17 mouse cellular contexts compared by ENCODE assay signal in the genomic region with DNA sequence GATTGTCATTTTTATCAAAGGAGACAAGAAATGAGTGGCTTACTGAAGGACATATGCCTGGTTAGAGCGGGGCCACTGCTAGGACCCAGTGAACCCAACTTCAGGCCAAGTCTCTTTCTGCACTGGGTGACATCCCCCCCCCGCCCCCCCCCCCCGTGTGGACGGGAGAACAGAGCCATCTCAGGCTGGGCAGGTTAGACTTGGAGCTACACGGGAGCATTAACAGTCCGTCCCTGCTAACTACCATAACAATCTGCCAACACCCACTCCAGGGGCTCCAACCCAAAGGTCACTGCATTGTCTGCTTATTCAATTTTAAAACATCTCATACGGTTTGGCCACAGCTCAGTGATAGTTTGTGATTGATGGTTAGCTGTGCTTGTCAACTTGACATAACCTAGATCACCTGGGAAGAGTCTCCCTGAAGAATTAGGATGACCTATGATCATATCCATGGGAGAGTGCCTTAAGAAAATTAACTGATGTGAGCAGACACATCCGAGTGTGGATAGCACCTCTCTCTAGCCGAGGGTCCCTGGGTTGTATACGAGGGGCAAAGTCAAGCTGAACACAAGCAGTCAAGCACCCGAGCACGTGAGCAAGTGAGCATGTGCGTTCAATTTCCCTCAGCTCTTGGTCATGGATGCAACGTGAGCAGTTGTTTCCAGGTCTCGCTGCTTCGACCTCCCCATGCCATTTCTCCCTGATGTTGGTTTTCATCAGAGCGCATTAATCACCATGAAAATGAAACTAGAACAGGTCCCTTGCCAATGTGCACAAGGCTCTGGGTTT. TPM values are rescaled to one million over a fixed set of nuclear protein-coding genes. Genes with fewer than 3 reads are reported as not detected.
DNase-seq lines count a peak whose midpoint lies in the region; ATAC-seq and TF ChIP-seq lines count a peak whose summit lies in the region.
"Had no signal": no experiment of that assay in that cellular context is flagged by ENCODE, and none has a peak within 500 bp of the region (broad histone marks: within the 10 kb centered on the region; RNA-seq: fewer than 3 reads in every experiment).

No protein-coding gene starts in this region.

- WGBS in forebrain, embryonic 14.5 days: 80% methylated on average over 14 of the region's 17 CpGs
- 82% methylated on average over 17 of the region's 17 CpGs for WGBS in forebrain, embryonic 10.5 days
- WGBS in hindbrain, embryonic 15.5 days: 59% methylated on average over 17 of the region's 17 CpGs
- 63% methylated on average over 16 of the region's 17 CpGs for WGBS in hindbrain, embryonic 12.5 days
- WGBS in hindbrain, postnatal 0 days: 49% methylated on average over 17 of the region's 17 CpGs
- 68% methylated on average over 16 of the region's 17 CpGs for WGBS in midbrain, embryonic 16.5 days

- no peak for DNase-seq in forebrain, embryonic 14.5 days (ENCODE audit: low spot score)
- no peak for DNase-seq in forebrain, embryonic 10.5 days (ENCODE audit: extremely low spot score, low spot score)
- no peak for DNase-seq in hindbrain, postnatal 0 days (ENCODE audit: low spot score)
- no peak for DNase-seq in urinary bladder, postnatal 4 days (ENCODE audit: low spot score in 2 of 2)
- DNase-seq: adrenal gland, adult 2 months; kidney, adult 11 months; kidney, postnatal 36 days; liver, embryonic 13.5 days; lung, adult 2 months; lung, postnatal 14 days; thymus, adult 2 months had no signal

- H3K4me2 ChIP-seq in forebrain, embryonic 14.5 days (ENCODE audit: low read length): peak overlapping the region; percentile 76
- H3K4me2 ChIP-seq in hindbrain, embryonic 15.5 days: peak overlapping the region; percentile 25
- H3K4me2 ChIP-seq in hindbrain, embryonic 12.5 days (replicated peaks): no peak overlapping the region
- H3K4me2 ChIP-seq in hindbrain, postnatal 0 days (ENCODE audit: low read depth, low read length): peak overlapping the region; percentile 27; the same call in 1 of the 2 replicates
- H3K4me2 ChIP-seq in midbrain, embryonic 16.5 days (ENCODE audit: low read length): 0 out of 2 replicates have a peak overlapping the region, but pooled peaks have one; percentile 17
- H3K4me2 ChIP-seq: kidney, embryonic 15.5 days; liver, embryonic 13.5 days had no signal

- no peak overlapping the region for H3K4me3 ChIP-seq in forebrain, embryonic 14.5 days (ENCODE audit: low read depth, low read length)
- no peak overlapping the region for H3K4me3 ChIP-seq in forebrain, embryonic 10.5 days
- no peak overlapping the region for H3K4me3 ChIP-seq in hindbrain, embryonic 15.5 days
- H3K4me3 ChIP-seq in hindbrain, embryonic 12.5 days: no peak overlapping the region
- no peak overlapping the region for H3K4me3 ChIP-seq in hindbrain, postnatal 0 days (ENCODE audit: low read length)
- no peak overlapping the region for H3K4me3 ChIP-seq in midbrain, embryonic 16.5 days (ENCODE audit: low read depth, low read length)
- H3K4me3 ChIP-seq: kidney, embryonic 15.5 days; liver, embryonic 13.5 days had no signal

- no peaks in the 10 kb centered on the region for H3K27me3 ChIP-seq in forebrain, embryonic 14.5 days (replicated peaks; ENCODE audit: control insufficient read depth, insufficient read depth, low read length)
- peaks cover 23% of the 10 kb centered on the region; the same call in 1 of the 2 replicates for H3K27me3 ChIP-seq in forebrain, embryonic 10.5 days (ENCODE audit: poor library complexity, severe bottlenecking)
- no peaks in the 10 kb centered on the region for H3K27me3 ChIP-seq in hindbrain, embryonic 15.5 days
- H3K27me3 ChIP-seq in hindbrain, embryonic 12.5 days: no peaks in the 10 kb centered on the region
- no peaks in the 10 kb centered on the region for H3K27me3 ChIP-seq in hindbrain, postnatal 0 days (ENCODE audit: insufficient read depth, low read length)
- no peaks in the 10 kb centered on the region for H3K27me3 ChIP-seq in midbrain, embryonic 16.5 days (ENCODE audit: control insufficient read depth, insufficient read depth, low read depth, low read length)

- 0 out of 2 replicates have a peak, but pooled peaks cover 3% of the 10 kb centered on the region for H3K36me3 ChIP-seq in forebrain, embryonic 14.5 days (ENCODE audit: control insufficient read depth, insufficient read depth, low read length)
- H3K36me3 ChIP-seq in forebrain, embryonic 10.5 days (replicated peaks): 0 out of 2 replicates have a peak, but pooled peaks cover 2% of the 10 kb centered on the region
- H3K36me3 ChIP-seq in hindbrain, embryonic 15.5 days: no peaks in the 10 kb centered on the region
- H3K36me3 ChIP-seq in hindbrain, embryonic 12.5 days: no peaks in the 10 kb centered on the region
- H3K36me3 ChIP-seq in hindbrain, postnatal 0 days (ENCODE audit: insufficient read depth, low read length): no peaks in the 10 kb centered on the region
- no peaks in the 10 kb centered on the region for H3K36me3 ChIP-seq in midbrain, embryonic 16.5 days (ENCODE audit: control insufficient read depth, insufficient read depth, low read length)
- H3K36me3 ChIP-seq: kidney, embryonic 15.5 days; liver, embryonic 13.5 days had no signal

- peaks cover 44% of the 10 kb centered on the region for H3K4me1 ChIP-seq in forebrain, embryonic 14.5 days (ENCODE audit: control insufficient read depth, insufficient read depth, low read length)
- H3K4me1 ChIP-seq in forebrain, embryonic 10.5 days: peaks cover 52% of the 10 kb centered on the region
- H3K4me1 ChIP-seq in hindbrain, embryonic 15.5 days (replicated peaks): peaks cover 47% of the 10 kb centered on the region
- H3K4me1 ChIP-seq in hindbrain, embryonic 12.5 days: peaks cover 51% of the 10 kb centered on the region
- peaks cover 18% of the 10 kb centered on the region for H3K4me1 ChIP-seq in hindbrain, postnatal 0 days (ENCODE audit: insufficient read depth, low read length)
- peaks cover 26% of the 10 kb centered on the region for H3K4me1 ChIP-seq in midbrain, embryonic 16.5 days (ENCODE audit: control insufficient read depth, insufficient read depth, low read length)

- no peak overlapping the region for H3K27ac ChIP-seq in forebrain, embryonic 14.5 days (ENCODE audit: low read depth, low read length)
- H3K27ac ChIP-seq in forebrain, embryonic 10.5 days: no peak overlapping the region
- no peak overlapping the region for H3K27ac ChIP-seq in hindbrain, embryonic 15.5 days (replicated peaks)
- H3K27ac ChIP-seq in hindbrain, embryonic 12.5 days: no peak overlapping the region
- no peak overlapping the region for H3K27ac ChIP-seq in hindbrain, postnatal 0 days
- no peak overlapping the region for H3K27ac ChIP-seq in midbrain, embryonic 16.5 days (ENCODE audit: low read length)
- H3K27ac ChIP-seq: kidney, embryonic 15.5 days; liver, embryonic 13.5 days; stomach, postnatal 0 days had no signal

- TF ChIP-seq CTCF in hindbrain, postnatal 0 days (IDR thresholded peaks at IDR 0.05; ENCODE audit: low read depth): no peak

- H3K9ac ChIP-seq in forebrain, embryonic 14.5 days (ENCODE audit: low read length): no peak overlapping the region
- H3K9ac ChIP-seq in hindbrain, embryonic 15.5 days: no peak overlapping the region
- H3K9ac ChIP-seq in hindbrain, embryonic 12.5 days: no peak overlapping the region
- no peak overlapping the region for H3K9ac ChIP-seq in hindbrain, postnatal 0 days (replicated peaks; ENCODE audit: low read length)
- H3K9ac ChIP-seq in midbrain, embryonic 16.5 days (ENCODE audit: low read depth, low read length): no peak overlapping the region
- H3K9ac ChIP-seq: kidney, embryonic 15.5 days; liver, embryonic 13.5 days had no signal

- ATAC-seq in forebrain, embryonic 14.5 days: no peak
- ATAC-seq in hindbrain, embryonic 15.5 days (ENCODE audit: low FRiP score, low read depth): no peak
- ATAC-seq in hindbrain, embryonic 12.5 days (ENCODE audit: low FRiP score): no peak
- ATAC-seq in hindbrain, postnatal 0 days: no peak
- ATAC-seq in midbrain, embryonic 16.5 days: no peak

- no peaks in the 10 kb centered on the region for H3K9me3 ChIP-seq in forebrain, embryonic 14.5 days (replicated peaks; ENCODE audit: control insufficient read depth, low read length)
- no peaks in the 10 kb centered on the region for H3K9me3 ChIP-seq in forebrain, embryonic 10.5 days
- H3K9me3 ChIP-seq in hindbrain, embryonic 15.5 days: no peaks in the 10 kb centered on the region
- no peaks in the 10 kb centered on the region for H3K9me3 ChIP-seq in hindbrain, embryonic 12.5 days (replicated peaks)
- H3K9me3 ChIP-seq in hindbrain, postnatal 0 days (ENCODE audit: low read length): no peaks in the 10 kb centered on the region
- H3K9me3 ChIP-seq in midbrain, embryonic 16.5 days (replicated peaks; ENCODE audit: control insufficient read depth, low read length, poor library complexity, severe bottlenecking): no peaks in the 10 kb centered on the region
- H3K9me3 ChIP-seq: kidney, embryonic 15.5 days; liver, embryonic 13.5 days had no signal

RNA-seq across cellular contexts. Expression of a gene that starts 4.1 kb away (rescaled TPM):
- polyA plus RNA-seq in forebrain, embryonic 14.5 days (2014; fragmentation: Nextera tagmentation; extraction: Ambion mirVana): 125 and 134 TPM in 2 replicates
- polyA plus RNA-seq in forebrain, embryonic 10.5 days (2016; fragmentation: Nextera tagmentation; extraction: Ambion mirVana): 58.7 and 62.1 TPM in 2 replicates
- polyA plus RNA-seq in hindbrain, embryonic 15.5 days (2015; fragmentation: Nextera tagmentation; extraction: Ambion mirVana): 100 and 106 TPM in 2 replicates
- 79.3 and 89.4 TPM in 2 replicates for polyA plus RNA-seq in hindbrain, embryonic 12.5 days (2016; fragmentation: Nextera tagmentation; extraction: Ambion mirVana)
- 117 and 121 TPM in 2 replicates for total RNA-seq in hindbrain, postnatal 0 days (2014; rRNA removed)
- 91.7 and 93.2 TPM in 2 replicates for polyA plus RNA-seq in hindbrain, postnatal 0 days (2015; fragmentation: Nextera tagmentation; extraction: Ambion mirVana)
- 125 and 130 TPM in 2 replicates for polyA plus RNA-seq in midbrain, embryonic 16.5 days (2015; fragmentation: Nextera tagmentation; extraction: Ambion mirVana)
- total RNA-seq: MEL had no signal

RNA-seq across cellular contexts. Expression of a gene that starts 32.7 kb away (rescaled TPM):
- polyA plus RNA-seq in forebrain, embryonic 14.5 days (2014; fragmentation: Nextera tagmentation; extraction: Ambion mirVana): 11.8 and 13.0 TPM in 2 replicates
- polyA plus RNA-seq in forebrain, embryonic 10.5 days (2016; fragmentation: Nextera tagmentation; extraction: Ambion mirVana): 20.9 and 21.6 TPM in 2 replicates
- polyA plus RNA-seq in hindbrain, embryonic 15.5 days (2015; fragmentation: Nextera tagmentation; extraction: Ambion mirVana): 7.9 TPM in 2 replicates
- 17.7 and 19.4 TPM in 2 replicates for polyA plus RNA-seq in hindbrain, embryonic 12.5 days (2016; fragmentation: Nextera tagmentation; extraction: Ambion mirVana)
- total RNA-seq in hindbrain, postnatal 0 days (2014; rRNA removed): 12.9 and 13.4 TPM in 2 replicates
- polyA plus RNA-seq in hindbrain, postnatal 0 days (2015; fragmentation: Nextera tagmentation; extraction: Ambion mirVana): 4.8 and 4.9 TPM in 2 replicates
- polyA plus RNA-seq in midbrain, embryonic 16.5 days (2015; fragmentation: Nextera tagmentation; extraction: Ambion mirVana): 8.3 and 9.5 TPM in 2 replicates

RNA-seq across cellular contexts. Expression of a gene that starts 34.9 kb away (rescaled TPM):
- polyA plus RNA-seq in forebrain, embryonic 14.5 days (2014; fragmentation: Nextera tagmentation; extraction: Ambion mirVana): 9.0 and 10.7 TPM in 2 replicates
- 11.3 and 12.3 TPM in 2 replicates for polyA plus RNA-seq in forebrain, embryonic 10.5 days (2016; fragmentation: Nextera tagmentation; extraction: Ambion mirVana)
- 9.2 and 9.8 TPM in 2 replicates for polyA plus RNA-seq in hindbrain, embryonic 15.5 days (2015; fragmentation: Nextera tagmentation; extraction: Ambion mirVana)
- 21.0 and 26.4 TPM in 2 replicates for polyA plus RNA-seq in hindbrain, embryonic 12.5 days (2016; fragmentation: Nextera tagmentation; extraction: Ambion mirVana)
- 4.9 and 5.7 TPM in 2 replicates for total RNA-seq in hindbrain, postnatal 0 days (2014; rRNA removed)
- 6.9 TPM in 2 replicates for polyA plus RNA-seq in hindbrain, postnatal 0 days (2015; fragmentation: Nextera tagmentation; extraction: Ambion mirVana)
- 7.1 and 8.1 TPM in 2 replicates for polyA plus RNA-seq in midbrain, embryonic 16.5 days (2015; fragmentation: Nextera tagmentation; extraction: Ambion mirVana)
